Mouse (Mus musculus): Measurements from ENCODE around the gene F11r.
A peak's percentile ranks its signal among the peaks of the same experiment; 100 is the strongest.
"Not testable (repeated sequence)": the region's sequence is repeated elsewhere in the genome, so short reads cannot be mapped to it uniquely, and the experiment has no call there.

Gene F11r

DNA sequence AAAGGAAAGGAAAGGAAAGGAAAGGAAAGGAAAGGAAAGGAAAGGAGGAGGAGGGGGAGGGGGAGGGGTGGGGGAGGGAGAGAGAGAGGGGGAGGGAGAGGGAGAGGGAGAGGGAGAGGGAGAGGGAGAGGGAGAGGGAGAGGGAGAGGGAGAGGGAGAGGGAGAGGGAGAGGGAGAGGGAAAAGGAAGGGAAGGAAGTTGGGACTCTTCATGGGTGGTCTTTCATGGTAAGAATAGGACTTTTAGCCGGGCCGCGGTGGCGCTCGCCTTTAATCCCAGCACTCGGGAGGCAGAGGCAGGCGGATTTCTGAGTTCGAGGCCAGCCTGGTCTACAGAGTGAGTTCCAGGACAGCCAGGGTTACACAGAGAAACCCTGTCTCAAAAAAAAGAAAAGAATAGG is 34.6 kb downstream of the F11r start:
- DNase-seq: not testable (repeated sequence)

DNA sequence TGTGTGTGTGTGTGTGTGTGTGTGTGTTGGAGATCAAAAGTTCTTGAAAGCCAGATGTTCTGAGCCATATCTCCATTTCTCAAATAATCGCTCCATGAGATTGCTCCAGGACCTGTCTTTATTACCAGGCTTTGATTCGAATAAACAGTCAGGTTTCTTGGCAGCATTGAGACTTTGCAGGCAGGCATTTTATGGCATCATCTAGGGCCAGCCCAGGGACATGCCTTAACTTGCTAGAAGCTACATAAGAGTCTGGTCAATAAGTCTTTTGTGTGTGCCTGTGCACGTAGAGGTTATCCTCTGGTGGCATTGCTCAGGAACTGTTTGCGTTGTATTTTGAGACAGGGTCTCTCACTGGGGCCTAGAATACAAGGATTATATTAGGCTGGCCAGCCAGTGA is 36.2 kb downstream of the F11r start:
- no peak for DNase-seq

DNA sequence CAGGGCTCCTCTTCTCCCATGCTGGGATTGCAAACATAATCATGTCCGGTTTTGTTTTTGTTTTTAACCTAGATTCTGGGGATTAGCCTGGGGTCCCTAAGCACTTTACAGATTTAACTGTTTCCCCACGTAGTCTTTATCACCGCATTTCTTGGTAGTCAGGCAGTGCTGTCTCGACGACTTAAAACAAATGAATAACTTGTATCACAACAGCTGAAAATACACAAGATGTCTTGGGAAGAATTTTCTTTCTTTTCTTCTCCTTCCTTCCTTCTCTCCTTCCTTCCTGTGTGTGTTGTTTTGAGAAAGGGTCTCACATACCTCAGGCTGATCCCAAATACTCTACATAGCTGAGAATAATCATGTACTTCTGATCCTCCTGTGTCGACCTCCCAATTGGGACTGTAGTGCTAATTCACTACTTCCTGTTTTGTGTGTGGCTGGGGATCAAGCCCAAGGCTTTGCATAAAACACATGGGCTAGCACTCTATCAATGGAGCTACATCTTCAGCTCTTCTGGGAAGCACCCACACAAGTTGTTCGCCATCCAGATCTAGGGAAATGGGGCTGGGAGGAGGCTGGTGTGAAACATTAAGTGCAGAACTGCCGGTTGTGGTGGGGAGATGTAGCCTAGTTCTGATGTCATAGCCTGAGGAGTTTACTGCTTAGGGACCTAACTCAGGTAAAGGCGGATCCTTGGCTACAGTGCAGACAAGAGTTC is 36.7 kb downstream of the F11r start:
- no peak for DNase-seq

DNA sequence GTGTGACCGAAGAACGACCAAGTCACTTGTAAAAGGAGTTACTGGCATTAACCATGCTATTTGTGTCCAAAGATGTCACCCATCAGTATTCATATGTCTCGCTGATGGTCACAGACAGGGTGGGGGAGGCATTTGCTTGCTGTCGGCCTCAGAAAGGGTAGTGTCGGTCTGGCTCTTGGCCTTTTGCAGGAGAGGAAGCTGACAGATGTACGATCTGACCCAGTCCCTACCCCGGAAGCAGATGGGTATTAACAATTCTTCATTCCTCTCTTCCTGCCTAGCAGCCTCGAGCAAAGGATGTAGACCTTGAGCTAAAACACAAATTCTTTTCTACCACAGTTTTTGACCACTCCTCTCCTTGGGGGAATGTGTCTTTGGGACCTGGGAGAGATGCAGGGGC is 39.8 kb downstream of the F11r start:
- no peak for DNase-seq

DNA sequence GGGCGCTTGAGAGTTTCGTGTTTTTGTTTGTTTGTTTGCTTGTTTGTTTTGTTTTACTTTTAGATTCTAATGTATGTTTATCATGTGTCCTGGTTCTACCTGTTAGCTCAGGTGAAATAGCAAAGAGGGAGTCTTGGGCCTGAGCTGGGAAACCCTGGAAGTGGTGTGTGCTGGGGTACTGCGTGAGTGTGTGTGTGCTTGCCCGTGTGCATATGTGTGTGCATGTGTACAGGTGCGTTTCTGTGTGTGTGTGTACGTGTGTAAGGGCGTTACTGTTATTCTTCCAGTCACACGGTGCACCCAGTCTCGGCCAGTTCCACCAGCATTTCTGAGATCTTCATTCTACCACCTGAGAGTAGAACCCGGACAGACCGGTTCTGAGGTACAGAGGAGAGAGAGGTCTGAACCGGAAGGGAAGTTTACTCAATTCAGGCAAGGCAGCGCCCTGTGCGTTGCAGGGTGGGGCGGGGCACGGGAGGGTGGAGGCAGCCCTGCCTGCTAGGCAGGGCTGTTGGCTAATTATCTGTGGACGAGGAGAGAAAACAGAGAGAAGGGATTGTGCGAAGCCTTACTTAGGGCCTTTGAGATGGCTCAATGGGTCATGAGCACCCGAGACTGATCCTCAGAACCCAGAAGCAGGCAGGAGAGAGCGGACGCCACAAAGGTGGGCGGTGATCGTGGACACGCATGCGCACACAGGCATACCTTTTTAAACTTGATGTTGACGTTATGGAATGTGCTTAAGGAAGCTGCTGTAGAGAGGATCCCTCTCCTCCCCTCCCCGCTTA is 40.6 kb downstream of the F11r start:
- DNase-seq: peak; percentile 28

DNA sequence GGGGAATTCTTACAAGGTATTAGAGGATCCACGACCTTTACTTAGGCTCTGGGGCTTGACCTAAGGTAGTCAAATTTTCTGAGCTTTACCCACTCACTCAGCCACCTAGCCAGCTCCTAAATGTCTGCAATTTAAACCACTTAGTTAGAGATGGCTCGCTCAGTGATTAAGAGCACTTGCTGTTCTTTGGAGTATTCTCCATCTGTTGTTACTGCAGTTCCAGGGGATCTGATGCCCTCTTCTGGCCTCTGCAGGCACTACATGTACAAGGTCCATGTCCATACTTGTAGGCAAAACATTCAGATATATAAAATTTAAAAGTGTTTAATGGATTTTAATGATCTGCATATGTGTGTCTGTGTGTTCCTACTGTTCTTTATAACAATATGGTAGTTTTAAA is 41.6 kb downstream of the F11r start:
- DNase-seq: peak; percentile 68

GRCm38 (mm10) chr1:171494241-171494640 is 56.9 kb downstream of the F11r start:
- no peak for DNase-seq

DNA sequence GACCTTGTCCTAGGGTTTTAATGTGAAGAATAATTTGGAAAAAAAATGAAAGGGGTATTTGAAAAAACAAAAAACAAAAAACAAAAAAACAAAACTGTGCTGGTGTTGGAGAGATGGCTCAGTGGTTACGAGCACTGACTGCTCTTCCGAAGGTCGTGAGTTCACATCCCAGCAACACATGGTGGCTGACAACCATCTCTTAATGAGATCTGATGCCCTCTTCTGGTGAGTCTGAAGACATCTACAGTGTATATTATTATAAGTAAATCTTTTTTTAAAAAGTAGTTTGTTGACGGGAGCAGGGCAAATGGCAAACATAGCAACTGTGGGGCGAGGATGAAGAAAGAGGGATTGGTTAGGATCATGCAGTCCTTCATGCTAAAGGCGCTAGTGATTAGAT is 58.0 kb downstream of the F11r start:
- no peak for DNase-seq

DNA sequence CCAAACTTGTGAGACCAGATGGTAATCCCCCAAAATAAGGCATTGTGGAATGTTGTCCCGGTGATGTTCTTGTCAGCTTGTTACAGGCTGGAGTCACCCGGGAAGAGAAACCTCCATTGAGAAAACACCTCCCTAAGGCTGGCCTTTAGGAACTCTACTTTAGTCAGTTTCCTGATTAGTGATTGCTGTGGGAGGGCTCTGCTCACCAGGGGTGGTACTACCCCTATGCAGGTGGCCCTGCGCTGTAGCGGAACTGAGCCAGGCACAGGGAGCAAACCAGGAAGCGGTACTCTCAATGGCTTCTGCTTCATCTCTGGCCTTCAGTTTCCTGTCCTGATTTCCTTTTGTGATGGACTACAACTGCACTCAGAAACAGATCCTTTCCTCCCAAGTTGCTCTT is 62.5 kb downstream of the F11r start:
- DNase-seq: no peak

DNA sequence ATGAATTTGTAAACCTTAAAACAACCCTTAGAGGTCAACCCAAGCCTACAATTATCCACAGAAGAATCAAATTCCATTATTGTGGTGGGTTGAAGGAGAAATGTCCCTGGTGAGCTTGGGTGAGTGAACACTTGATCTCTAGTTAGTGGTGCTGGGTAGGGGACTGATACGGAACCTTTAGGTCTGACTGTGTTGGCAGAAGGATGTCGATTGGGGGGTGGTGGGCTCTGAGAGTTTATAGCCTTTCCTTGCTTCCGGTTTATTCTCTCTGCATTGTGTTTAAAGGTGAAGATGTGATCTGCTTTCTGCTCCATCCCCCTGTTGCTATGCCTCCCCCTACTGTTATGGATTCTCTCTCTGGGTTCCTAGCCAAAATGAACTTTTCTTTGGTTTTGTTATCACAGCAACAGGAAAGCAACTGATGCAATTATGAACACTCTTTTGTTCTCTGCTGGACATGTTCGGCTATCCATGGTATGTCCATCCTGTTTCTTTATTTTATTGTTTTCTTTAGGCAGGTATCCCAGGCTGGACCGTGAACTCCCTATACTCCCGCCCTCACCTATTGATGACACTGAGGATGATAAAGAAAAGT is 63.8 kb downstream of the F11r start:
- no peak for DNase-seq

- DNase-seq: peak; percentile 41
Measured at GRCm38 (mm10) chr1:171501636-171502080, 64.3 kb downstream of the F11r start.

- DNase-seq: peak; percentile 44
Measured at GRCm38 (mm10) chr1:171502388-171503249, 65.3 kb downstream of the F11r start.

- DNase-seq: peak; percentile 95
Measured at GRCm38 (mm10) chr1:171503250-171503591, 65.9 kb downstream of the F11r start, which contains the start of gene Alyref2. Alyref2 (plus strand) TSS chr1:171503478.

GRCm38 (mm10) chr1:171503592-171504291 is 66.4 kb downstream of the F11r start:
- DNase-seq: no peak

- DNase-seq: no peak
Measured at GRCm38 (mm10) chr1:171504586-171504985, 67.3 kb downstream of the F11r start.

- DNase-seq: no peak
Measured at GRCm38 (mm10) chr1:171513234-171513633, 75.9 kb downstream of the F11r start.

- DNase-seq: no peak
Measured at GRCm38 (mm10) chr1:171513760-171514159, 76.4 kb downstream of the F11r start.
